Mouse (Mus musculus) adrenal gland, postnatal 25 days (tissue): ENCODE data around the gene Tdrd9. TPM values are rescaled to one million over a fixed set of nuclear protein-coding genes. Genes with fewer than 3 reads are reported as not detected.
"Not testable (repeated sequence)": the region's sequence is repeated elsewhere in the genome, so short reads cannot be mapped to it uniquely, and the experiment has no call there.

Experiments used
- DNase-seq: peaks from one replicate; pipeline ENCODE4 v3.0.0; 2021; ENCODE audit warnings: mixed read lengths
- long read RNA-seq: library from polyadenylated mRNA; stranded (forward); transcript quantifications from one replicate; pipeline ENCODE4 v2.0.0, GENCODE M21; 2021
- total RNA-seq: library from RNA; stranded (reverse); gene quantifications from 2 replicates; pipeline ENCODE4 v1.2.3, GENCODE M21; 2021

Tdrd9 gene
- not detected in 2 replicates for total RNA-seq
- long read RNA-seq, partial matches to known transcripts = 0 of 1 reads
- long read RNA-seq, other reads (novel, unspliced or antisense) = 1 of 1 reads

DNA sequence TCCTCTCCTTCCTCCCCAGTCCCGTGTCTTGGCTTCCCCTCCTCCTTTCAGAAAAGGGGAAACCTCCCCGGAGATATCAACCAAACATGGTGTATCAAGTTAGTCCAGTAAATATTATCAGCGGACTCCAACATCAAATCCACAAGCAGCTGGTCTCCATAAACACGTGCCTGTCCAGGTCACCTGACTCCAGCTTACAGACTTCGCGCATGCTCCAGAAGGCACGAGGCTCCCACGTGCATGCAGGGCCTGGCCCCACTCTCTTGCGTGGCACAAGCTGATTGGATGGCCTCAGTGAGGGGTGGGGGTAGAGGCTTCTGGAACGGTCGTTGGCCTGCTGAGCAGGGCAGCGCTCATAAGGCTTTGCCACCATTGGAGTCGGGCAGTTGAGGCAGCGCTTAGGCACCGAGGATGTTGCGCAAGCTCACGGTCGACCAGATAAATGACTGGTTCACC lies at the start of gene Tdrd9:
Tdrd9 (plus strand) TSS at position 329 of the 456 bp plus-strand sequence.
- no peak for DNase-seq

DNA sequence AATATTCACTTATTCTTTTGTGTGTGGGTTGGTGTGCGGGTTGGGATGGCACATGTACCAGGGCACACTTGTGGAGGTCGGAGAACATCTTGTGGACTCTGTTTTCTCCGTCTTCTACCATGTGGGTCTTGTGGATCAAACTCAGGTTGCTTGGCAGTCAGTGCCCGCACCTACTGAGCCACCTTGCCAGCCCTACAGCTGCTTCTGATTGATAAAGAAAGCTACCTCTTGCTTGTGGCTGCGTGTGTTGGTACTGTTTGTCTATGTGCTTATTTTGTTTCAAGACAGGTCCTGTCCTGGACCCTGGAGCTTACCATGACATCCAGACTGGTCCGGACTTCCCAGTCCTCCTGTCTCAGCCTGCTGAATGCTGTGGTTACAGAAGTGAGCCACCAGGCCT lies 48.2 kb upstream of the Tdrd9 start:
- no peak for DNase-seq

DNA sequence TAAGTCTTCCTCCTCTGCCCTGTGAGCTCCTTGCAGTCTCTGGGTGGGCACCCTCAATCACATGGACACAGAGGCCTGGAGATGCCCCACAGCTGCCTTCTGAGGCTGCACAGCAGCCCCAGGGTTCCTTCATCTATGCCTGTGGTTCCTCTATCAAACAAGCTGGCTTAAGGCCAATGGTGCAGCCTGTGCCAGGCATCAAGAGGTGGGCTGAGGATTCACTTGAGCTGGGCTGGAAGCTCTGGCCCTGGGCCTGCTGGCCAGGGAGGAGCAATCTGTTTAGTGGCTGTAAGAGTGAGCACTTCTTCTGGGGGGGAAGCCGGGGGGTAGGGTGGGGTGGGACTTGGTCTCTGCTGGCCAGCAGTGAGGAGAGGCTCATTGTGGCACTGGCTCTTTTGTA lies 44.0 kb upstream of the Tdrd9 start:
- no peak for DNase-seq

DNA sequence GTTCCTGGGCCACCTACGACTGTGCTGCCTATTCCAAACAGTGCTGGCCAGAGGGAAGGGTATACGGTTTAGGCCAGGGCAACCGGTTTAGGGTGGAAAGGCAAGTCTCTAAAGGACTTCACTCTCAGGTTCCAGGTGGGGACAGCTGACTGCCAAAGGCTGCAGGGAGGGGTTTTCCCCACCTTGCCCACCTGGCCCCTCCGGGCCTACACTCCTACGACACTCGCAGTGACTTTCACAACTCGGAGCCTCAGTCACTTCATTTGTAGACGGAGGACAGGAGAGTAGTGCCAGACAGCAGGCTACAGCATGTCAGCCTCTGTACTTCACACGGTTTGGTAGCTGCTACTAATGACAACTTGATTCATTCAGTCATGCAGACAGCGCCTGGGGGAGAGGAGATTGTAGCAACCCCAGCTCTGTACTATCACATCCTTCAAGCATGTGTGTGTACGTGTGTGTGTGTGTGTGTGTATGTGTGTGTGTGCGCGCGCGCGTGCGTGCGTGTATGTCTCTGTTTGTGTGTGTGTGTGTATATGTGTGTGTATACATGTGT lies 42.9 kb upstream of the Tdrd9 start:
- no peak for DNase-seq

DNA sequence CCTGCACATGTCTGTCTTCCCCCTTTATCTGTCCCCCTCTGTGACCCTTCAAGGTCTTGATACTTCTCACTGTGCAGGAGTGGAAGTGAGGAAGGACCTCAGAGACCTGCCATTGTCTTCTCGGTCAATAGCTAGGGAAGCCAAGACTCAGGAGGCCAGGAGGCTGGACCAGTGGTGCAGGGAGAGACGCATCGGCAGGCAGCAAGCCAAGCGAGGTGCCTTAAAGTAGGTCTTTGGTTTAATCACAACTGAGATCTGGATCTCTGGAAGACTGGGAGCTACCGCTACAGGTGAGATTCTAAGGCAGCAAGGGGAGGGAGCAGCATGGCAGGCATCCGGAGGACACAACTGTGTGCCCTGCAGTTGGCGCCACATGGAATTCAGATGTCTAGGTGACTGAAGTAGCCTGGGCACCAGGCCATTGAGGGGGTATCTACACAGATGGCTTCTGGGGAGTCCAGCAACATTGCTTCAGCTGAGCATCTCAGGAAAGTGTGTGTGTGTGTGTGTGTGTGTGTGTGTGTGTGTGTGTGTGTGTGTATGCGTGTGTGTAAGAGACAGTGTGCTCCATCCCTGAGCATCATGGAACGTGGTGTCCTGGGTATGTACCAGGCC lies 39.8 kb upstream of the Tdrd9 start:
- no peak for DNase-seq

DNA sequence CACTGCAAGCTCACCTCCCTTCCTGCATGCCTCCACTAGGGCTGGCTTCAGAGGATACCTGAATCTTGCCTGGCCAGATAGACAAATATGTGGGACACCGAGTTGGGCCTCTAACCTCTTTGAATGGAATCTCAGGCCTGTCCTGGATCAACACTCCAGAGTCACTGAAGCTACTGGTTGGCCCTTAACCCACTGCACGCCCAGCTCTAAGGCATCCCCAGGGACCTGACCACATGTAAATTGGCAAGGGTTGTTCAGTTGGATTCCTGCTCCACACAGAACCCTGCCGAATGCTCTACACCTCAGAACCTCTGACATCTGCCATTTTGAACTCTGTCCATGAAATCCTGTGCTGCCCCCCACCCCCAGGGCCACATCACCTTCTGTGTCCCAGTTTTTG lies 38.8 kb upstream of the Tdrd9 start:
- no peak for DNase-seq

DNA sequence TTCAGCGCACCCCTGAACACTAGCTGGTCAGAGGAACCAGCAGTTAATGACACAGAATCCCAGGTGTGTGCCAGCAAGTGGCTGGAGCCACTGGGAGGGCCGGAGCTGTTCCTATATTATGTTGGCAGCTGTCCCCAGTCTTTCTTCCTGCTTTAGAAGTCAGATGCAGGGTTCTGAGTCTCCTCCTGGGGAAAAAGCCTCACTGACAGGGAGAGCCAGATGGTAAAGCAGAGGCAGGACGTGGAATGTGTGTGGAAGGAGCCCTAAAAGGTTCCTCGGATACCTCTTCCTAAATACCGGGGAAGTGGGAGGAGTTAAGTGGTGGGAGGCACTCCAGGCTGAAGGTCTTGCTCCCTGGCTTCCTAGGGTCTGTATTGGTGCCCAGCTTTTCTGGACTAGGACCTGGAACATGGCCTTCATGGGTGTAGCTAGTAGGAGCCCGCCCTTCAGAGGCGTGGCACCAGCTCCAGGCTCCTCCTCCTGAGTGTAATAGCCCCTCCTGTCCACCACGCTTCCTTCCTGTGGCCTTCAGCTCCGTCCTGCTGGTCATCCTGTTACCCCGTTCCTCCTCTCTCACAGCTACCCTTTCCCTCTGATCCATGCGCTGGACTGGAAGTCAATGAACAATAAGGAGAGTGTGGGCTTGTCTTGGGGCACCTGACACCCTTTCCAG lies 38.2 kb upstream of the Tdrd9 start:
- peak; percentile 34 for DNase-seq

DNA sequence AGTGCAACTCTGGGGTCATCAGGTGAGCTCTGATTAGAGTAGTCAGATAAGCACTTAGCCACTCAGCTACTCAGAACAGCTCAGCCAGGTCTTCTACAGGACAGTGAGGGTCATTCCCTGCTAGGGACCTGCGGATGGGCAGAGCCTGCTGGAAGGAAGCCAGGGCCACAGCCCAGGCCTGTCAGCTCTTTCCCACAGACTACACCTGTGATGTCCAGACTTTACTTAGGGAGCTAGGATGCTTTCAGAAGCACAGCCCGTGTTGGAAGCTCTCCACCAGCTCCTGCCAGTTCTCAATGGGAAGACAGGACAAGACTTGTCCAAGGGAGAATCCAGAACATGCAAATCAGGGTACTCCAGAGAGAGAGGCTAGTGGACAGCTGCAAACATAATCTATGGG lies 37.4 kb upstream of the Tdrd9 start:
- no peak for DNase-seq

DNA sequence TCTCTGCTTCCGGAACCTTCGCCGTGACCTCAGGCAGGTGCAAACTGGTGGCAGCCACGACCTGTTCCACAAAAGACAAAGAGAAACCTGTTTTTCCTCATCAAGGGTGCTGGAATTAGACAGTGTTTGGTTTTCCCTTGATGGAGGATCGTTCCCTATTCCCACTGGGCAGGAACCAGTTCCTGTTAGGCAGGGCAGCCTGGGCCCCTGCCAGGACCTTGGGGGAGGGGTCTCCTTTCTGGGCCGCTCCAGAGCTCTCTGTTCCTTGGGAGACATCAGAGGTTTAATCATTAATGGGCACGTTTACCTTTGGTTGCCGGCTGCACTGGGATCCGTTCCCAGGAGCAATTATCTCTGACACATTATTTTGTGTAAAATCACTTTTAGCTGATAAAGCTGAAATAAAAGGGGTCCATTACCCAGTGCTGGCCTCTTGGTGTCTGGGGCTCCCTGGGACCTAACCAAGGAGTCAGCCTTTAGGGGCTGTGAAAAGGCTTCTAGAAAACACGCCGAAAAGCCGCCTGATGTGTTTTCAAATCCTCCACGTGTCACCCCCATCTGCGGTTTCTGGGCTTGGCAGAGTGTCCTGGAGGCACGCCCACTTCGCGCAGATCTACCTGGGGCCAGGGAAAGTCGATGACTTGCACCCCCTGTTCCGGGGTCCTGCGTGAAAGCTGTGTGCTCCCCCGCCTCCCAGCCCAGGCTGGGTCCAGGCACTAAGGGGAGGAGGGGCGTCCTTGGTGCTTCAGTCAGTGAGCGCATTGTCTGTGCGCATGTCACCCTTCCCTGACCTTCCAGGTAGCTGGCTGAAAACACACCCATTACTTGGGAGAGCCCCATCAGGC lies 34.4 kb upstream of the Tdrd9 start:
- no peak for DNase-seq

DNA sequence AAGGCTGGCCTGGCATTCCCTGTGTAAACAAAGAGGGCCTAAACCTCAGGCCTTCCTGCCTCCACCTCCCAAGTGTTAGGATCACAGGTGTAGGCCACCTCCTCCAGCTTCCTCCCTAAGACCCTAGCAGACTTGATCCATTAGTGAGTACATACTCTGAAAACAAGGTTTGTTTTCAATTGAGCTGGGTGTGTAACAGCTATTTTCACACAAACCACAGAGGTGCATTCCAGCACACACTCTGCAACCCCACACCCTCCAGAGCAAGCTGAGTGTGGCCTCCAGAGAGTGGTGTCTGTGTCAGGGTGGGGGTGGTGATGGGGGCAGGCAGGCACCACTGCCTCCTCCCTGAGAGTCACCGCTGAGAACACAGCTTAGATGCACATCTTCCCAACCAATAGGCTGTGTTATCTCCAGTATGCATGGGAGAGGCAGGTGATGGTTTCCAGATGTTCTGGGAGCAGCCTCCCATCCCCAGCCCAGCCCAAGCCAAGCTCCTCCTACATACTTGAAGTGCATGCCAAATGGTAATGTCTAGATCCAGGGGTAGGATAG lies 32.7 kb upstream of the Tdrd9 start:
- DNase-seq = no peak

DNA sequence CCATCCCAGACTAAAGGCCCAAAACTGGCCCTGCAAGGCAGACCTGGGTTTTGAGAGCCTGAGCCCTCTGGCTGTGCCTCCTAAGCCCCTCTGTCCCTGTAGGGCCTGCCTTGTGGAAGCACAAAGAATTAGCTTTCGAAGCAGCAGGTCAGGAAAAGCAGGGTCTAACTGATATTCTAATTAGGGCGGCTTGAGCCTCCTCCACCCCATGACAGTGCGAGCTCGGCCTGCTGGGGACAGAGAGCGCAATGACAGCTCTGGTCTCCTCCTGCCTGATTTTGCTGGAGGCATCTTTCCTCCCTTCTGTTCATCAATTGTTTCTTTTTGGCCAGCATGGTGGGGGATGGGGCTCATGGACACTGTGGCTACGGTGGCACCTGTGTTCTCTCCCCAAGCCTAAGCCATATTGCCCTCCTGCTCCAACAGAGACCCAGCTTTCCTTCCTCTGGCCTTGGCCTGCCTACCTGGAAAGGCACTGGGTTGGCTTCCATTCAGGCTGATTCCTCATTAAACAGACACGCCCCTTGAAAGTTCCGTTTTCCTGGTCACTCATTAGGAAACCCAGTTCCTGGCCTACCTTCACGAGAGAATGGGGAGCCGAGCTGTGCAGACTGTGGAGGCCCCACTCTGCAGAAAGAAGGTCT lies 27.8 kb upstream of the Tdrd9 start:
- no peak for DNase-seq

DNA sequence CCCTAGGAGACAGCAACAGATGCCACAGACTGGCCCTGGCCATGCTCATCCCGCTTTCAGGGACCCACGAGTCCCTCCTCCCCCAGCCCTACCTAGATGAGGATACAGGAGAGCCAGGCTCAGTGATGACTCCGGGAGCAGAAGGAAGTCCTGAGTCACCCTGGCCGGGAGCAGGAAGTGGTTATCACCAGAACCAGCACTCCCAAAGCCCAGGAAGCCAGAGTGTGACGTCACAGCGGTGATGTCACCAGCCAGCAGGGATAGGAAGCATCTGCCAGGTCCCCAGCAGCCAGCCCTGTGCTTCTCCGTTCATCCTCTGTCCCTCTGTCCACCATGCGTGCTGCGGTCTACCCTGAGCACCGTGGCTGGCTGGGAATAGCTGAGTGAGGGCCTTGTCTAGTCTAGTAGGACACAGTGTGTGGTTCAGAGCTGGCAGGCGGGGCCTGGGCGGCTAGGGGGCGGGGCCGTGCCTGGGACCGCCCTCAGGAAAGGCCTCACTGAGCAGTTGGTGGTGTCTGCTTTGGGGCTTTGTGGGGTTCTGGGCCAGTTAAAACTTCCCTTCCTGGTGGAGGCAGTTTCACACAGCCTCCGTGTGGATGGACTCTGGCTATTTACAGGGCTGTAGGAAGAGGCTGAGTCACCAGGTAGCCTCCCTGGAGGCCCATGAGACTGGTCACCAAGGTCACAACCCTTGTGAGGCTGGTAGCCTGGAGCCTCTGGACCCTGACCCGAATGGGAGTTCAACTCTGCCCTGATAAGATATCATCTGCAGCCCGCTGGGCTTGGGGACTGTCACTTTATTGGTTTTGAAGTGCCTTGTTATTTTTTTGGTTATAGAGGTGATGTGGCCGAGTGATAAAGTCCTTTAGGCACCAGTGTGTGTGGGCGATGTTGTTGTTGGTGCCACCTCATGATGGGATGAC lies 27.0 kb upstream of the Tdrd9 start:
- DNase-seq = not testable (repeated sequence)

DNA sequence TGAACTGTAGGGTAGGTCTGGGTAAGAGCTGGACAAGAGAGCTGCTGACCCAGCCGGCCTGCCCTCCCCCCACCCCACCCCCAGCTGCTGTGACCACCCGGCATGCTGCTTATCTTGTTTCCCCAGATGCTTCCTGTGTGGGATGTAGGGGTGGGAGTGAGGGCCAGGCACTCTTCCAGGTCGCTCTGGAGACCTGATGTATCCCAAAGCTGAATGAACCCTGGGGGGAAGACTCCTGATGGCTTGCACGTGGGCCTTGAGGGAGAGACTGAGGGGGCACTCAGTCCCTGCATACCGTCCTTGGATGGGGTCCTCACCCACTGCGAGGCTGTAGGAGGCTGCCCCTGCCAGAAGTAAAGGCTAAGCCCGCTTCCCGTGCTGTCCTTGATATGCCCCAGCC lies 26.2 kb upstream of the Tdrd9 start:
- DNase-seq = no peak

DNA sequence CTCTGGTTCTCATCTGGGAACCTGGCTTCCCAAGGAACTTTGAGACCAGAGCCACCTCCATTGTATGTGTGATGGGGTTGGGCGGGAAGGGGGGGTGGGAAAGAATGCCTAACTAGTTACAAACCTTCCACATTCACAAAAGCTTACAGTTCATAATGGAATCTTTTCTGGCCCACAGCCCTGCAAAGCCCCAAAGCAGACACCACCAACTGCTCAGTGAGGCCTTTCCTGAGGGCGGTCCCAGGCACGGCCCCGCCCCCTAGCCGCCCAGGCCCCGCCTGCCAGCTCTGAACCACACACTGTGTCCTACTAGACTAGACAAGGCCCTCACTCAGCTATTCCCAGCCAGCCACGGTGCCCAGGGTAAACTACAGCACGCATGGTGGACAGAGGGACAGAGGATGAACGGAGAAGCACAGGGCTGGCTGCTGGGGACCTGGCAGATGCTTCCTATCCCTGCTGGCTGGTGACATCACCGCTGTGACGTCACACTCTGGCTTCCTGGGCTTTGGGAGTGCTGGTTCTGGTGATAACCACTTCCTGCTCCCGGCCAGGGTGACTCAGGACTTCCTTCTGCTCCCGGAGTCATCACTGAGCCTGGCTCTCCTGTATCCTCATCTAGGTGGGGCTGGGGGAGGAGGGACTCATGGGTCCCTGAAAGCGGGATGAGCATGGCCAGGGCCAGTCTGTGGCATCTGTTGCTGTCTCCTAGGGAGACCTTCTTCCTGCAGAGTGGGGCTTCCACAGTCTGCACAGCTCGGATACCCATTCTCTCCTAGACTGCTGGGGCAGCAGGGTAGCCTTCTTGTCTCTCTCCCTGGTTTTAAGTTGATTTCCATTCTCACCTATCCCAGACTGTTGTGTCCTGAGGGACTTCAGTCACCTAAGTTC lies 25.3 kb upstream of the Tdrd9 start:
- DNase-seq = not testable (repeated sequence)

DNA sequence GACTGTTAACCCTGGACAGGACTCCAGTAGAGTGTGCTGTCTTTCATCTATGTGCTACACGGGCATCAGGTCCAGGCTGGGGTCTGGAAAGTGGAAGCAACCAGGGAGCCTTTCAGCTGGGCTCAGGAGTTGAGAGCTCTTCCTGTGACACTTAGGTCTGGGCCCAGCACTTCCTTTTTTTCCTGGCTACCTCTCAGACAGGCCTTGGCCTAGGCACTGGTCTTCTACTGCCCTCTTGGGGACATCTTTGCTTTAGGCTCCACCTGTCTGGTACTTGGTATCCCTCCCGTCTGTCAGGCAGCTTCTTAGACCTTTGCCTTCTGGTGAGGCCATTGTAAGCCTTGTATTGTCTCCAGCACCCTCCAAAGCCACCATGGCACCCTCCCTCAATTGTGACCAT lies 24.6 kb upstream of the Tdrd9 start:
- DNase-seq = no peak

DNA sequence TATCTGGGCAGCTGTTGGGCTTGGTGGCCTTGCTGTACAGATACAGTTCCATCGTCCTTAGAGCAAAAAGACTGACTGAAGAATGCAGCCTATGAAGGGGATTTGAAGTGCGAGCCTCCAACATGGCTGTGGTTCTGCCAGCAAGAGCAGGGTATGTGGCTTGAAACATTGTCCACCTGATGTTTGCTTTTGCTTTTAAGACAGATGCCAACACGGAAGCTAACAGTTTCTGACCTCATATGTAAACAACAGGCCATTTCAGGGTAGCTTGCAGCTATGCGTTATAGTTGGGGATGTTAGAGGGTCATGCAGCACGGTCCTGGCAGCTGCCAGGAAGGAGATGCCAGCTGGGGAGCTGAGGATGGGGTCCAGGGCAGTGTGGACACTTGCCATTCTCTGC lies 20.9 kb upstream of the Tdrd9 start:
- DNase-seq = no peak

DNA sequence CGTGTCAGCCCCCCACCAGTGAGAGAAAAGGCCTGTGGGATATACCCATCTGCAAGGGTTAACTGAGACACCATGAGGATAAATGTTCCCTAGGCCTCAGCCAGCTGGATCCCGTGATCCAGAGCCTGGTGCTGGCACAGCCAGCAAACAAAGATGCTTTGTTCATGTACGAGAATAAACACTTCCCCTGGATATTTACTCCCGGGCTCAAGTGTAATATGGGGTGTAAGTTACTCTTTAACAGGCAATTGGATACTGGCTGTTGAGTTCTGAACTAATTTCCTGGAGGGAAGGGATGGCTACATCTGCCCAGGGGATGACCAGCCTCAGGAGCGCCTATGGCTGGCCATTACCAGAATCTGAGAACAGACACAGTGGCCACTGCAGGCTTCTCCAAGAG lies 19.7 kb upstream of the Tdrd9 start:
- DNase-seq = no peak

DNA sequence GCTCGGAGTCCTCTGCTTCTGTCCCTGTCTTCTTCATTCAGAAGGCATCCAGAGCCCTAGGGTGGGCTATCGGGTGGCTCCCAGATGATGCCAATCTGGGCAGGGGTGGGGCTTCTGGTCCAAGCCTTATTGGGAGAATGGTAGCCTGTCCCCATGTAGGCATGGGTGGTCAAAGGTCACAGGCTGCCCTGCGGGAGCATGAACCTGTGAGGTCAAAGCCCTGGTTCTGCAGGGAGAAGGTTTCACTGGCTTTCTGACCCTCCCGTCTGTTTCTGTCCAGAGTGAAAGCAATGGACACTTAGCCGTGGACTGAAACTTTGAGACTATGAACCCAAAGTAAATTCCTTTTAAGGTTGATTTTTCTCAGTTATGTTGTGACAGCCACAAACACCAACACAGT lies 15.2 kb upstream of the Tdrd9 start:
- DNase-seq = no peak

DNA sequence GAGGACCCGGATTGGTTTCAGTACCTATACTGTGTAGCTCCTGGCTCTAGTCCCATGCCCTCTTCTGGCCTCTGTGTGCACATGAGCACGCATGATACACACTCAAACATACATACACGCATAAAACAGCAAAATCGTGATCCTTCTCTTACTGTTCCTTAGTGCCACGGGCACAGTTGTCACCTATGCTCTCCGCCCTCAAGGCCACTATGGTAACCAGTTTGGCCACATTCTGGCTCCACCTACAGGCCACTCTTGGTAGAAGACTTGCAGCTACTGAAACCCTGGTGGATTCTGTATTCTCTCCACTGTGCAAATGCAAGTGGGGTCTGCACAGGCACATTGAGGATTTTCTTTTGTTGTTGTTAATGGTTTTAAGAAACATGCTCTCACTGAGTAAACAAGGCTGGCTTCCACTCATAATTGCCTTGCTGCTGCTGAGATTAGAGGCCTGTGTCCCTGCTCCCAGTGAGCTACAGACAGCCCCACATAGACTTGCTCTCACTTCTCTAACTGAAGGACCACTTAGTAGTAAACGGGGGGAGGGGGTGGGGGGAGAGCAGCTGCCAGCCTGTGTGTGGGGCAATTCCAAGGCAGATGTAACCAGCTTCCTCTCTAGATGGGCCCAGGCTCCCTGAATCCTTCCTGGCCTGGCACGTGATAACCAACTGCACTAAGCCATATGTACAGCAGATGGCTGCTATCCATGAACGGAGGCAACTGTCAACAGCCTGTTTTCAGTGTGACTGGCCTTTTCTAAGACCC lies 13.1 kb upstream of the Tdrd9 start:
- peak; percentile 72 for DNase-seq
